Mouse (Mus musculus) stomach, postnatal 0 days (tissue): Measurements from ENCODE around the gene Dohh. TPM values are rescaled to one million over a fixed set of nuclear protein-coding genes. Genes with fewer than 3 reads are reported as not detected.
A peak's percentile ranks its signal among the peaks of the same experiment; 100 is the strongest.

Experiments
- ATAC-seq: fragments of 200-750 bp; cut with Nextera tagmentation; 2 replicates; pipeline ENCODE4 v1.8.0; 2017; ENCODE audit not compliant: low FRiP score, low TSS enrichment
- DNase-seq: peaks from one replicate; pipeline ENCODE4 v3.0.0-alpha.2; 2016; ENCODE audit warnings: low spot score
- H3K27ac ChIP-seq: fragments of 300-500 bp; sonication (generic); replicated peaks from 2 replicates; pipeline ENCODE4 v1.5.1; 2014; ENCODE audit warnings: mild to moderate bottlenecking, control low read depth
- H3K27me3 ChIP-seq: fragments of 300-500 bp; sonication (generic); 2 replicates; pipeline ENCODE4 v1.6.1; 2014; ENCODE audit warnings: low read length; ENCODE audit not compliant: control insufficient read depth, insufficient read depth
- H3K36me3 ChIP-seq: fragments of 300-500 bp; sonication (generic); 2 replicates; pipeline ENCODE4 v1.6.1; 2014; ENCODE audit warnings: low read length, mixed read lengths; ENCODE audit not compliant: control insufficient read depth, insufficient read depth
- H3K4me1 ChIP-seq: fragments of 300-500 bp; sonication (generic); replicated peaks from 2 replicates; pipeline ENCODE4 v1.6.1; 2014; ENCODE audit warnings: antibody characterized with exemption; ENCODE audit not compliant: control insufficient read depth, insufficient read depth
- H3K4me2 ChIP-seq: fragments of 300-500 bp; sonication (generic); replicated peaks from 2 replicates; pipeline ENCODE4 v1.6.1; 2014; ENCODE audit warnings: low read depth, mild to moderate bottlenecking, control low read depth, moderate library complexity
- H3K4me3 ChIP-seq: fragments of 300-500 bp; sonication (generic); 2 replicates; pipeline ENCODE4 v1.5.1; 2014; ENCODE audit warnings: low read depth, low read length, control low read depth
- H3K9ac ChIP-seq: fragments of 300-500 bp; sonication (generic); 2 replicates; pipeline ENCODE4 v1.6.1; 2014; ENCODE audit warnings: mild to moderate bottlenecking, low read length, control low read depth, mixed read lengths
- H3K9me3 ChIP-seq: fragments of 300-500 bp; sonication (generic); 2 replicates; pipeline ENCODE4 v1.6.1; 2016; ENCODE audit warnings: low read length; ENCODE audit not compliant: control insufficient read depth
- CTCF ChIP-seq: IDR thresholded peaks from 2 replicates; pipeline ENCODE4 v1.5.1; 2016; ENCODE audit warnings: antibody characterized with exemption, low read depth, mild to moderate bottlenecking, moderate library complexity
- EP300 ChIP-seq: optimal IDR thresholded peaks from 2 replicates; pipeline ENCODE3; 2016; ENCODE audit warnings: antibody characterized with exemption
- WGBS: fragments of 180-500 bp; shearing (Covaris S2); extraction: QIAGEN DNeasy Blood & Tissue Kit; methylation state at CpG from one replicate; pipeline ENCODE4 v1.1.7; 2014; 5-methylcytosine and 5-hydroxymethylcytosine counted together
- microRNA-seq: library from miRNA; unstranded; fragments of <30 nt; microRNA quantifications from one replicate; pipeline ENCODE4, GENCODE M21; 2016
- polyA plus RNA-seq: library from polyadenylated mRNA; unstranded; fragments of >200 nt; fragmentation: Nextera tagmentation; extraction: Ambion mirVana; gene quantifications from 2 replicates; pipeline ENCODE4 v1.2.1, GENCODE M21; 2015

The Dohh gene
- polyA plus RNA-seq, 1 experiment from 2014 or later, result 59.4 TPM

DNA sequence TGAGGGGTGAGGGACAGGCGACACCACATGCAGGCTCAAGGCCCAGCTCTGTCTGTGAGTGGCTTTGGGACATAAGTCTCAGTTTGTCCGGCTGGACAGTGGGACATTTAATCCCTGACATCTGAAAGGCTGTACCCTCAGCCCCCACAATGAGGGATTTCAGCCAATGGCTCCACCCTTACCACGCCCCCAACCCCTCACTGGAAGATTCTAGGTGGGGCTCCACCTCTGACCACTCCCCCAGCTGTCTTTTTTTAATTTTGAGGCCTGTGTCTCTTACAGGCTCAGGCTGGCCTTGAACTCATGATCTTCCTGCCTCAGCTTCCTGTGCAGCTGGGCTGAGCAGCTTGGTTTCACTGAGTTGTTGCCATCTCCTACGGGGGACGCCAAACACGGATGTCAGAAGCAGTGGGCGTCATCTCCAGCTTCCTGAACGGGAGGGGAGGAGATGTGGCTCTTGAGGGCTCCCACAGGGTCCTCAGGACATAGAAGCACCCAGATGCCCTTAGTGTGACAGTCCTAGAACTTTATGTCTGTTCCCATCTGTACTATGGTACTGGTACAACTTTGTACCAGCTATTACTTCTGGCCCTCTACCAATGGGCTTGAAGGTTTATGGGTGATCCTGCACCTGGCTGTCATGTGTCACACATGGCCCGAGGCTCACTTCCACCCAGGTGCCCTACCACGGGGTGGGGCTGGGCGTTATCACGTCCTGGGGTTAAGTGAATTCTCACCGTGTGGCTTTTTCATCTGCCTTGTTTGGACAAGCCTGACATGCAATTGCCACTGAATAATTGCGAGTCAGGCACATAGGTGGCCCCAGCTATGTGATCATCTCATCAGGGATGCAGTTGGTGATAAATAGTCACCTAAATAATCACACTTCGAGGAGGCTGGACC lies 50.4 kb downstream of the Dohh start:
- Histone ChIP-seq H3K4me1 (no peaks in the 10 kb centered on the region), H3K4me2 (no peak overlapping the region), H3K9ac (no peak overlapping the region; the same call in 1 of the 2 replicates), H3K9me3 (no peaks in the 10 kb centered on the region), H3K36me3 (no peaks in the 10 kb centered on the region), H3K27ac (peak overlapping the region; percentile 45; the same call in 1 of the 2 replicates), H3K4me3 (no peak overlapping the region), H3K27me3 (no peaks in the 10 kb centered on the region)
- ATAC-seq (no peak), DNase-seq (peak; percentile 40)
- 45% methylated on average over 15 of the region's 15 CpGs for WGBS
- TF ChIP-seq CTCF (no peak), EP300 (no peak)

DNA sequence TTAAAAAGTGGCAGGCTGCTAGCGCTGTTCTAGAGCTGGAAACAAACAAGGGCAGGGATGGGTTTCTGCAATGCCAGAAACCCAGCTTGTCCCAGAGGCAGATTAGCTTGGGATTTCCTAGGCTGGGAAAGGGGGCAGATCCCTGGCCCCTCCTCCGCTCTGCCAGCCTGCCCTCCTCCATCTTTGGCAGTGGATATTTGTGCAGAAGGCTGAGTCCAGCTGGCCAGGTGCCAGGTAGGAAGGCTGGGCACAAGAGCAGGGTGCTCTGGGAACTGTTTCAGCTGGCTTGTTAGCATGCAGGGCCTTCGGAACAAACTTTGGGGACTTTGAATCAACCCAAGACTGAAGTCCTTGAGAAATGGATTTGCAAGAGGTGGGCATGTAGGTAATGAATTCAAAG lies 51.2 kb downstream of the Dohh start:
- no peaks in the 10 kb centered on the region for H3K36me3 ChIP-seq
- H3K9me3 ChIP-seq, result no peaks in the 10 kb centered on the region
- no peaks in the 10 kb centered on the region for H3K27me3 ChIP-seq
- H3K27ac ChIP-seq, result peak overlapping the region; percentile 45; the same call in 1 of the 2 replicates
- no peak overlapping the region for H3K9ac ChIP-seq
- 44% methylated on average over 3 of the region's 3 CpGs for WGBS
- TF ChIP-seq CTCF (no peak), EP300 (no peak)
- DNase-seq, result peak; percentile 74
- ATAC-seq, result no peak
- no peak overlapping the region for H3K4me3 ChIP-seq
- no peak overlapping the region for H3K4me2 ChIP-seq
- no peaks in the 10 kb centered on the region for H3K4me1 ChIP-seq

Small RNA genes within 50 kb of the gene (microRNA-seq; reads per million reads assigned to microRNA genes)
- gene Mir1191b (1.6 reads per million), gene Mir6913 (not detected)

Other genes starting within 250 kb of the Dohh start
- gene Zbtb7a, start 249.2 kb upstream of the Dohh start, polyA plus RNA-seq, result 87.5 and 94.1 TPM in 2 replicates
- gene Pias4, start 216.5 kb upstream of the Dohh start, polyA plus RNA-seq, result 18.7 and 20.9 TPM in 2 replicates
- 337 and 380 TPM in 2 replicates for gene Eef2, start 207.8 kb upstream of the Dohh start, polyA plus RNA-seq
- 44.6 and 51.8 TPM in 2 replicates for gene Dapk3, start 201.4 kb upstream of the Dohh start, polyA plus RNA-seq
- 0.07 TPM in 1 of 2 replicates, not detected in the other for gene 4930442H23Rik, start 200.6 kb upstream of the Dohh start, polyA plus RNA-seq
- gene Nmrk2, start 182.4 kb upstream of the Dohh start, polyA plus RNA-seq, result 0.07 TPM in 1 of 2 replicates, not detected in the other
- 0.64 and 0.91 TPM in 2 replicates for gene Atcay, start 153.6 kb upstream of the Dohh start, polyA plus RNA-seq
- gene Zfr2, start 151.3 kb upstream of the Dohh start, polyA plus RNA-seq, result 2.1 and 3.2 TPM in 2 replicates
- gene Matk, start 131.5 kb upstream of the Dohh start, polyA plus RNA-seq, result 1.0 and 1.6 TPM in 2 replicates
- 210 and 215 TPM in 2 replicates for gene Mrpl54, start 117.5 kb upstream of the Dohh start, polyA plus RNA-seq
- gene Apba3, start 117.5 kb upstream of the Dohh start, polyA plus RNA-seq, result 30.5 and 34.6 TPM in 2 replicates
- gene Tjp3, start 92.8 kb upstream of the Dohh start, polyA plus RNA-seq, result 42.5 and 46.0 TPM in 2 replicates
- 19.1 and 21.1 TPM in 2 replicates for gene Pip5k1c, start 91.5 kb upstream of the Dohh start, polyA plus RNA-seq
- gene Cactin, start 63.3 kb upstream of the Dohh start, polyA plus RNA-seq, result 16.2 and 16.6 TPM in 2 replicates
- 19.7 and 20.2 TPM in 2 replicates for gene Tbxa2r, start 55.7 kb upstream of the Dohh start, polyA plus RNA-seq
- 0.06 and 0.10 TPM in 2 replicates for gene Gipc3, start 41.2 kb upstream of the Dohh start, polyA plus RNA-seq
- gene Hmg20b, start 33.9 kb upstream of the Dohh start, polyA plus RNA-seq, result 72.2 and 77.9 TPM in 2 replicates
- gene Mfsd12, start 26.9 kb upstream of the Dohh start, polyA plus RNA-seq, result 7.4 and 7.9 TPM in 2 replicates
- gene 4930404N11Rik, start 18.6 kb upstream of the Dohh start, polyA plus RNA-seq, result 16.5 and 17.5 TPM in 2 replicates
- gene Fzr1, start 5.9 kb upstream of the Dohh start, polyA plus RNA-seq, result 51.4 and 51.6 TPM in 2 replicates
- gene Gm48551, start within 50 bp of the Dohh start, polyA plus RNA-seq, result 1.1 and 1.4 TPM in 2 replicates
- gene Gm48552, start 4.6 kb downstream of the Dohh start, polyA plus RNA-seq, result 0.29 and 0.36 TPM in 2 replicates
- 205 and 239 TPM in 2 replicates for gene Smim24, start 8.6 kb downstream of the Dohh start, polyA plus RNA-seq
- gene Nfic, start 71.2 kb downstream of the Dohh start, polyA plus RNA-seq, result 40.4 and 42.4 TPM in 2 replicates
- gene Celf5, start 98.3 kb downstream of the Dohh start, polyA plus RNA-seq, result 0.62 TPM in 2 replicates
- gene Ncln, start 112.0 kb downstream of the Dohh start, polyA plus RNA-seq, result 37.0 and 38.3 TPM in 2 replicates
- 1.0 and 1.5 TPM in 2 replicates for gene S1pr4, start 115.7 kb downstream of the Dohh start, polyA plus RNA-seq
- gene Gna15, start 139.8 kb downstream of the Dohh start, polyA plus RNA-seq, result 9.8 and 10.1 TPM in 2 replicates
- gene Gna11, start 160.8 kb downstream of the Dohh start, polyA plus RNA-seq, result 62.5 and 70.7 TPM in 2 replicates
- 429 and 495 TPM in 2 replicates for gene Aes, start 175.1 kb downstream of the Dohh start, polyA plus RNA-seq
- gene Tle2, start 190.1 kb downstream of the Dohh start, polyA plus RNA-seq, result 4.8 and 6.9 TPM in 2 replicates
- gene Tle6, start 216.6 kb downstream of the Dohh start, polyA plus RNA-seq, result 7.6 and 8.9 TPM in 2 replicates
- 0.24 and 0.35 TPM in 2 replicates for gene BC025920, start 221.8 kb downstream of the Dohh start, polyA plus RNA-seq
- gene Sirt6, start 243.4 kb downstream of the Dohh start, polyA plus RNA-seq, result 15.1 and 15.6 TPM in 2 replicates
- gene Ankrd24, start 244.1 kb downstream of the Dohh start, polyA plus RNA-seq, result 3.3 and 5.3 TPM in 2 replicates